Mouse (Mus musculus): ENCODE measurements around the gene Ube2g1.
"Not testable (repeated sequence)": the region's sequence is repeated elsewhere in the genome, so short reads cannot be mapped to it uniquely, and the experiment has no call there.

The Ube2g1 gene

DNA sequence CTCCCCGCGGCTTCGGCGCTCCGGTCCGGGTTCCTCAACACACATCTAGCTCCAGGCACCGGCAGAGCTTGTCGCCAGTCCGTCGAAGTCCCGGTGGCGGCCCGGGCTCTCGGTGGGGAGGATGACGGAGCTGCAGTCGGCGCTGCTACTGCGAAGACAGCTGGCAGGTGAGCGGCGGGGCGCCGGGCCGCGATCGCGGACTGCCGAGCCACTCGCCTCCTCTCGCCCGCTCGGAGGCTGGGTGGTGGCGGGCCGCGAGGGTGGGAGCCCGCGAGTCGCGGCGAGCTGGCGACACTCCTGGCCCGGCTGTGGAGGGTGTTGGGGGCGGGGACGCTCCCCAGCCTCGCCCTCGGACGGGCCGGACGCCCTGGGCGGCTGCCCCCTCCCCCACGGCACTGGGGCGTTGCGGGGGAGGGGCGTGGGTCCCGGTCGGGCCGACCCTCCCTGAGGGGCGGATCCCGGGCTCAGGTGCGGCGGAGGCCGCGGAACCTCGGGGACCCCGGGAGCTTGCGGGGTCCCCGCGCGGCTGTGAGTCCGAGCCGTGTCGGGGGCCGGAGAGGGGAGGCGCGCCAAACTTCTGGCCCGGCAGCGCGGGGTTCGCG is 487 bp downstream of the Ube2g1 start:
- peak; percentile 39 for DNase-seq (ENCODE audit: low read depth, low spot score)

DNA sequence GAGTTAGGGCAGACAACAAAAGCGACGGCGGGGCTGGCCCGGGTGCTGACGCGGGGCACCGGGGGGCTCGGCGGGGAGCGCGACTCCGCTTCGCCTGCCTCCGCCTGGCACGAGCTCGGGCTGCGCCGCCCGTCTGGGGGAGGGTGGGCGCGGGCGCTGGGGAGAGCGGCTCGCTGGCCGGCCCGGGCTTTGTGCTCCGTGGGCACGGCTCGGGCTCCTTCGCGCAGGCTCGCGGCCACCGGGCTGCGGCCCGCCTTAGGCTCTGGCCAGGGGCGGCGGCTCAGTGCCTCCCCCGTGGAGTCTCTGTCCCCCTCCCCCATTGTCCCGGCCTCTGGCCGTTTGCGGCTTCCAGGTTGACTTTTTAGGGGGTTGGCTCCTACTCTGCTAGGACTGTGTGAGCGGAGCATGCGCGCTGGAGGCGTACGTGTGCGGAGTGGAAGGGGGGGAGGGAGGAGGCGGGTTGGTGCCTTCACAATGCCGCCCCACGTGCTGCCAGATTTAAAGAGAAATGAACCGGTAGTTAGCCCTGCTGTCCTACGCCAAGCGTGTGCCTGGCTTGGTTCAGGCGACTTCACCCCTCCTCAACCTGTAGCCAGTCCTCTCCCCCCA is 1.1 kb downstream of the Ube2g1 start:
- DNase-seq (ENCODE audit: low read depth, low spot score) = peak; percentile 81

DNA sequence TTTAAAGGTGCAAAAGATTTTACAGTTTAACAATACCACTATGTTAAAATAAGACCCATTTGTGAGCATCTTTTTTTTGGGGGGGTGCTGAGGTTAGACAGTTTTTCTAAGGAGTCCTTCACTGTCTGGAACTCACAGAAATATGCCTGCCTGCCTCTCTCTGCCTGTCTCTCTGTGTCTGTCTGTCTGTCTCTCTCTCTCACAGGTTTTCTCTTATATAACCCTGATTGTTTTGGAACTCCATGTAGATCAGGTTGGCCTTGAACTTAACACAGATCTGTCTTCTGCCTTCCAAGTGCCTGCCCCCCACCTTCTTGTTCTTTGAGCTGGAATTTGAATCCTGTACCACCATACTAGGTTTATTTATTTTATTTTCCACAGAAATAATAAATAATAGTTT is 2.2 kb downstream of the Ube2g1 start:
- no peak for DNase-seq (ENCODE audit: low read depth, low spot score)

DNA sequence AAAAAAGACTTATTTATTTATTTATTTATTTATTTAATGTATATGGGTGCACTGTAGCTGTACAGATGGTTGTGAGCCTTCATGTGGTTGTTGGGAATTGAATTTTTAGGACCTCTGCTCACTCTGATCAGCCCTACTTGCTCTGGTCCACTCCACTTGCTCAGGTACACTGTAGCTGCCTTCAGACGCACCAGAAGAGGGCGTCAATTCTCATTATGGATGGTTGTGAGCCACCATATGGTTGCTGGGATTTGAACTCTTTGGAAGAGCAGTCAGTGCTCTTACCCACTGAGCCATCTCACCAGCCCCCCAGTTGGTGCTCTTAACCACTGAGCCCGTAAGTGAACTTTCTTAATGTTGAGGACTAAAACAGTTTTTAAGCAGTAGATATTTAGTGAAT is 7.3 kb downstream of the Ube2g1 start:
- DNase-seq (ENCODE audit: low read depth, low spot score) = not testable (repeated sequence)

DNA sequence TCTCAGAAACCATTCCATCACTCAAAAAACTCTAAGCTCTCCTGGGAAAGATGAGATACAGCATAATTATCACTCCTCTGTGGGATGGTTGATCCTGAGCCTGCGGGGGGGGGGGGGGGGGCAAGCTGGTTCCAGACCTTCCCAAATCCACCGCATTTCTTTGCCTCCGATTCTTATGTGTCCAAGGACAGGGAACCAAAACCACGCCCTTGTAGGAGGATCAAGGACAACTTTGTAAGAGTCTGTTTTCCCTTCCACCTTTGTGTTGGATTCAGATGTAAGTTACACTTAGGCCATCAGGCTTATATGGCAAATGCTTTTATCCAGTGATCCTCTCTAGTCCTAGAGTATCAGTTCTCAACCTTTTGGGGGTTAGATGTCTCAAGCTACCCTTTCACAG is 8.8 kb downstream of the Ube2g1 start:
- no peak for DNase-seq (ENCODE audit: low read depth, low spot score)

DNA sequence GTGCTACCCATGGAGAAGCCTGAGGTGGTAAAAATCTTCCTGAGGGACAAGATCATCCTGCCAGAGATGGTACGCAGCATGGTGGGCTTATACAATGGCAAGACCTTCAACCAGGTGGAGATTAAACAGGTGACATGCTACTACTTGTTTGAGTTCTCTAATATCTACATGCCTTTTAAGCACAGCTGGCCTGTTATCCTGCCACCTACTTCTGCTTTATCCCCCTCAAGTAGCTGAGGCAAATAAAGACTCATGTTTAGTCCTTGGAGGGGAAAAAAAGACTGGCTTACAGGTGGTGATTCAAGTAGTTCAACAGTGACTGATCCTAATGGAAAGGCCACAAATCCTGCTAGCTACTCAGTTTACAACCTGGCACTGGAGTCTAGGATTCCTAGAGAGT is 11.4 kb downstream of the Ube2g1 start:
- no peak for DNase-seq (ENCODE audit: low read depth, low spot score)

DNA sequence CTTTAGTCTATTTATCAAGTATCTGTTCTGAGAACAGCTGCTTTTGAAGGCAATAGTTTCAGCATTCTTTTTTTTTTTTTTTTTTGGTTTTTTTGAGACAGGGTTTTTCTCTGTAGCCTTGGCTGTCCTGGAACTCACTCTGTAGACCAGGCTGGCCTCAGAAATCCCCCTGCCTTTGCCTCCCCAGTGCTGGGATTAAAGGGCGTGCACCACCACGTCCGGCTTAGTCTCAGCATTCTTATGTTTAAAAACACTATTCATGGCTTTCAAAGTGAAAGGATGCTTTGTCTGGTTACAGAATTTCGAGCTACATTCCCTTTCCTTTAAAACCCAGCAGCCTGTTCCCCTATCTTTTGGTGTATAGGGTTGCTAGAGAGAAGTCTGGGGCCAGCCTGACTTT is 35.6 kb downstream of the Ube2g1 start:
- DNase-seq (ENCODE audit: low read depth, low spot score) = no peak

DNA sequence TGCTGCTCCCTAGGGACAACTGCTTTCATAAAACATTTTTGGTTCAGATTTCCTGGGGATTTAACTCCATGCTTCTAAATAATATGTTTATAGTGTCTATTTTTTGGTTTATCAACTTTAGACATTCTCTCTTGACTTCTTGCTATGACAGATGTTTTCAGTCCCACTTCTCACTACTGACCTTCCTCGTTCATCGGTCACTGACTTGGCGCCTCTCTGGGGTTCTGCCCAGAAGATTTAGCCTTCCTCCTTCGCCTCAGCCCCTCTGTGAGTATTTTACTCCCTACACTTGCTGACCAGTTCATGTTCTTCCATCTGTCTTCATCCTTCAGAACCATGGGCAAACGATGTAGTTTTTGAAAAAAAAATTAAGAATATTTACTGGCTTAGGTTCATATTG is 38.3 kb downstream of the Ube2g1 start:
- DNase-seq (ENCODE audit: low read depth, low spot score) = no peak

DNA sequence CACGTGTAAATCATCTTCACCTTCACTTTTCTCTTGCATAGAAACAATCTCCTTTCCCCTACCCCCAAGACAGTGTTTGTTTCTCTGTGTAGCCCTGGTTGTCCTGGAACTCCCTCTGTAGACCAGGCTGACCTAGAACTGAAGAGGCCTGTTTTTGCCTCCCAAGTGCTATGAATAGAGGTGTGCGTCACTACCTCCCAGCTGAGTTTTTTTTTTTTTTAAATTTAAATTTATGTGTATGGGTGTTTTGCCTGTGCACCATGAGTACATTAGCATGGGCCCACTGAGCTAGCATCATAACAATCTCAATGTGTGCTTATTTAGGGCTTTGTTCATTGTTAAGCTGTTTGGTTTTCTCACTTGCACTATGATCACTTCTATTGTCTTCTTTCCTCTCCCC is 43.3 kb downstream of the Ube2g1 start:
- no peak for DNase-seq (ENCODE audit: low read depth, low spot score)

DNA sequence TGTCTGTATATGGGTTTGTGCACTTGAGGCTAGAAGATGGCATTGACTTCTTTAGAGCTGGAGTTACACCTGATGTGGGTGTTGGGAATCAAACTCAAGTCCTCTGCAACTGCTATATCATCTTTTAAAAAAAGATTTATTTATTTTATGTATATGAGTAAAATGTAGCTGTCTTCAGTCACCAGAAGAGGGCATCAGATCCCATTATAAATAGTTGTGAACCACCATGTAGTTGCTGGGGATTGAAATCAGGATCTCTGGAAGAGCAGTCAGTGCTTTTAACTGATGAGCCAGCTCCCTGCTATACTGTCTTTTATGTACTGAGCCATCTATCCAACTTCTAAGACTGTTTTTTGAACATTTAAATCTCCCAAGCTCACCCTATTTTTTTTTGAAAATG is 52.8 kb downstream of the Ube2g1 start:
- no peak for DNase-seq (ENCODE audit: low read depth, low spot score)

DNA sequence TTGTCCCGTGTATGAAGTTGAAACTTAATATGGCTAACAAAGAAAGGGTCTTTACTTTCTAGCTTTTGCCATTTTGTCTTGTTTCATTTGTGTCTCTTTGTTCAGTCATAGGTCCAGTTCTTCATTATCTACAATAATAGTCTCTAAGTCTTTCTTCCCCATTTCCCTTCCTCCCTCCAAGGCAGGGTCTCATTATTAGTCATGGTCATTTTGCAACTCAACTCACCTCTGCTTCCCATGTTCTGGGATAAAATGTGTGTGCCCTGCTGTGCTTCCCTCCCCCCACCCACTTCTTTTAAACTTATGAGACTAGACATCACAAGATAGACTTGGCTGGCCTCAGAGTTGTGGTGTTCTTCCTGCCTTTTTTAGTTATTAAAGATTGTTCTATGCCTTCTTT is 53.3 kb downstream of the Ube2g1 start:
- no peak for DNase-seq (ENCODE audit: low read depth, low spot score)

DNA sequence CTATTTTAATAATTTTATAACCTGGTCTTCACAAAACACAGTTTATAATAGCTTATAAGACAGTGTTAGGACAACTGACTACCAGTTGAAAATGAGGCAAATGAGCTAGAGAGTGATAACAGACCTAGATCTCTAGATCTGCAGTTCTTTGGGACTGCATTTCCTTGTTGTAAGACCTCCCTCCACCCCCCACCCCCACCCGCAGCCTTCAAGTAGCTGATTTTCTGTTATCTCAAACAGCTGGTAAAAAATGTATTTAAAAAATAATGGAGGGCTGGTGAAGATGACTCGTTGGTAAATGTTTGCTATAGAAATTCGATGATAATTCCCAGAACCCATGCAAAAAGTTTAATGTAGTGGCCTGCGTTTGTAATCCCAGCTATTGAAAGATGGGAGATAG is 57.6 kb downstream of the Ube2g1 start:
- DNase-seq (ENCODE audit: low read depth, low spot score) = no peak

DNA sequence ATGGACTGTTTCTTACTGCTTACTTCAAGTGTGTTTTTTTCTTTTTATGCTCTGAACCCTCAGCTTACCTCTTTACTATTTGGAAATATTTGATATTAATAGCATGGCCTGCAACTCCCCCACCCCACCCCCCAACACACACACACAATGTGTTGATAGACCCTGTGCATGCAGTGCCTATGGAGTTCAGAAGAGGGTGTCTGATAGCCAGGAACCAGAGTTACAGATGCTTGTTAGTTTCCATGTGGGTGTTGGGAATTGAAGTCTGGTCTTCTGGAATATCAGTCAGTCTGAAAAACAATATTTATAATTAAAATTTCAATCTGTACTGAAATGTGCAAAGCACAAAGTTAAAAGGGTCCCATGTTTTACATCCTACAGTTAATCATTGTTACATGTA is 63.6 kb downstream of the Ube2g1 start:
- DNase-seq (ENCODE audit: low read depth, low spot score) = no peak

DNA sequence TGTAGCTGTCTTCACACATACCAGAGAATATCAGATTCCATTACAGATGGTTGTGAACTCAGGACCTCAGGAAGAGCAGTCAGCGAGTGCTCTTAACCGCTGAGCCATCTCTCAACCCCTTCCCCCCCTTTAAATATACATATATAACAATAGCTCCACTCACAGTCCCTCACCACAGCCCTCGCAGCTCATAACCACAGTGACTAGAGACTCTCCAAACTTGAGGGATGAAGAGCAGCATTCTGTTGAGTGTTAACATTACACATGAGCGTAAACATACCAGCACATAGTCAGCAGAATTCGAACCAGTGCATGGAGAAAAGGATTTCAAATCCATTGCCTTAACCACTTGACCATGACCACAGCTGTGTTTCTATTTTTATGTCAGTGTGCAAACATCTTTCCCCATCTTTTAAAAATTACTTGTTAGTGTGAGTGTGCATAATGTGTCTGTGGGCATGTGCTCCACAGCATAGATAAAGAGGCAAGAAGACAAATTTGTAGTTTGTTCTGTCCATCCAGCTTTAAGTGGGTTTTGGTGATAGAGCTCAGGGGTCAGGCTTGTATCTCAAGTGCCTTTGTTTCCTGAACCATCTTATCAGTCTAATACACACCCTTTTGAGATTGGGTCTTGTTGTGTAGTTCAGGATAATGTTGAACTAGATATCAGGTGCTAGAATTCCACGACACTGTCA is 64.4 kb downstream of the Ube2g1 start:
- no peak for DNase-seq (ENCODE audit: low read depth, low spot score)

DNA sequence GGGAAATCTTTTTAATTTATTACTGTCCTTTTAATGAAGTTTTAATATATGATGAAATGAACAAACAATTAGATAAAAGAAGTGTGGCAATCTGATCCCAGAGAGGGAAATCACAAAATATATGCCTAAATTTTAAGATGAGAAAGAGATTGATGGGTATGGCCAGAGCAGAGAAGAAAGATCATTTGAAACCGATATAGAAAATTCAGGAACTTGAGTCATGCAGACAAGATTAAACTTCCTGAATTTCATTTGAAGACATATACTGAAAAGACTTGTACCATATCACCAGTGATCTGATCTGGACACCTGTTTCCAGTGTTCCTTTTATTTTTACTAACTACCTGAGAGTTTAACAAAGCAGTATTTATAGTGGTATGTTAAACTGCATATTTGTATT is 65.4 kb downstream of the Ube2g1 start:
- DNase-seq (ENCODE audit: low read depth, low spot score) = no peak

DNA sequence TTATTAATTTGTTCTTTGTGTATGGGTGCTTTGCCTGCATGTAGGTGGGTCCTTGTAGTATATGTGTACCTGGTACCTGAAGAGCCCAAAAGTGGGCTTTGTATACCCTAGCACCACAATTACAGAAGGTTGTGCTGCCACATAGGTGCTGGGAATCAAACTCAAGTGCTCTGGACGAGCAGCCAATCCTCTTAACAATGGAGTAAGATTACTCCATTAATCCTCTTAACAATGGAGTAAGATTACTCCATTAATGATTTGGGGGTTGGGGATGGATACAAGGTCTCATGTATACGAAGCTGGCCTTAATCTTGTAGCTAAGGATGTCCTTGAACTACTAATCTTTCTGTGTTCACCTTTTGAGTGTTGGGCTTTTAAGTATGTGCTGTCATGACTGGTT is 68.2 kb downstream of the Ube2g1 start:
- peak; percentile 37 for DNase-seq (ENCODE audit: low read depth, low spot score)

DNA sequence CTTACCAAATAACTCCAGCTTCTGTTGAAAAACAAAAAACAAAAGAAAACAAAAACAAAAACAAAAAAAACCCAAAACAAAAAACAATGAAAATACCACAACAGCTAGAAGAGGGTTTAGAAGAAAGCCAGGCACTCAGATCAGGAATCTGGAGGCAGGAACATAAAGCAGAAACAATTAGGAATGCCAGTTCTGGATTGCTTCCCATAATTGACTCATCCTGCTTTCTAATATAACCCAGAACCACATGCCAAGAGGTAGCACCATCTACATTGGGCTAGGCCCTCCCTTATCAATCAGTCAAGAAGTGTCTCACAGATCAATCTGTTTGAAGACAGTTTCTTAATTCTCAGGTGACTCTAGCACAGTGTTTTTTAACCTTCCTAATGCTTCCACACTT is 73.6 kb downstream of the Ube2g1 start:
- DNase-seq (ENCODE audit: low read depth, low spot score) = no peak

DNA sequence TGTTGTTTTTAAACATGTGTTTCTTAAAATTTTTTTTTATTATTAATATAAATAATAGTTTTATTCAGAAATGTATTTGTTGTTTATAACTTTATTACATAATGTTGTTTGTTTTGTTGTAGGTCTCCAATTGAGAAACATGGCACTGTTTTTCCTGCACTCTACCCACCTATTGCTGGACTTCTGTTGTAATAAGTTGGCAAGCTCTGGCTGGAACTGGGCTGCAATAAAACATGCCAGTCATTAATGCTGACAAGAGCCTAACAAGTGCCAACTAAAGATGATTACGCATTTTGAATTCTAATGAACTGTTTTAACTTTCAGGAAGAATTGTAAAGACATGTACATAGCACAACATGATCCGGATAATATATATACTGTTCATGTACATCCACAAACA is 76.3 kb downstream of the Ube2g1 start:
- no peak for DNase-seq (ENCODE audit: low read depth, low spot score)

DNA sequence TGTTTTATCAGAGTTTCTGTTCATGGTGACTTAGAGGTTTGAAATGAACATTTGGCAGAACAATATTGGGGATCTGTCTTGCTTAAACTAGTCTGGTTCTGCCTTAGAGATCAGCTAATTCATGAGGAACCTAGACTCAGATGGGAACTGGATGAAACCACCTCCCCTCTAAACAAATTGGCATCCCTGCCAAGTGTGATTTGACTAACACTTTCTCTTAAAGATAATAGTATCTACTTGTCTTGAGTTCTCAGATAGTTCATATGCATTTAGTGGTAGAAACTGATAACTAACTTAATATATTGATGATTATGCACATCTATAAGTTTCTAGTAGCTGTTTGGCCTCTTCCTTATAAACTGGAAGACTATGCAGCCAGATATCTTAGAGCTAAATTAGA is 79.6 kb downstream of the Ube2g1 start:
- DNase-seq (ENCODE audit: low read depth, low spot score) = no peak

DNA sequence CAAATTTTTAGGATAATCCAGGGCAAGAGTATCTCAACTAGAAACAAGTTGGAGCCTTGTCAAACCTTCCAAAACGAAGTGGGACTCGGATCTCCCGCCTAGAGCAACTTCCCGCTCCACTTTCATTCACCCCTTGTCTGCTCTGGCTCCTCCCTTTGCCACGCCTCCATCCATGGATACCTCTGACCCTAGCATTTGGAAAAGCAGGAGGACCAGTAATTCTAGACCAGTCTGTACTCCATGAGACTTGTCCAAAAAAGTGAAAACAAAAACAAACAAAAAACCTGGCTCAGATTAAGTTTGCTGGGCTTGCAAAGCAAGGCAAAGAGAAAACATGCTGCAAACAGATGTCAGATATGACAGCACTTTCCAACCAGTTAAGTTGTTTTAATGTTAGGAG is 81.2 kb downstream of the Ube2g1 start:
- no peak for DNase-seq (ENCODE audit: low read depth, low spot score)

DNA sequence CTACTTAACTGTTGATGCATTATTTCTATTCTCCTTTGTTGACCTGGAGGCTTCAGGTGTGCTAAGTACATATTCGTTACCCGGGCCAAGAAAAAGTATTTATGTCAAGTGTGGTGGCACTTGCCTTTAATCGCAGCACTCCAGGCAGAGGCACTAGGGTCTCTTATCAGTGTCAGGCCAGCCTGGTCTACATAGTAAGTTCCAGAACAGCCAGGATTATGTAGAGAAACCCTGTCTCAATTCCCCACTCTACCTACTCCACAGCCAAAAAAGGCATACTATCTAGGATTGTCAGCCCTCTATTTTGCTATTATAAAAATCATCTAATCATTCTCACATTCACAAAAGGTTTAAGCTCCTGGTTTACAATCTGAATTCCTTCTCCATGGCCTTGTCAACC is 82.0 kb downstream of the Ube2g1 start:
- DNase-seq (ENCODE audit: low read depth, low spot score) = no peak

DNA sequence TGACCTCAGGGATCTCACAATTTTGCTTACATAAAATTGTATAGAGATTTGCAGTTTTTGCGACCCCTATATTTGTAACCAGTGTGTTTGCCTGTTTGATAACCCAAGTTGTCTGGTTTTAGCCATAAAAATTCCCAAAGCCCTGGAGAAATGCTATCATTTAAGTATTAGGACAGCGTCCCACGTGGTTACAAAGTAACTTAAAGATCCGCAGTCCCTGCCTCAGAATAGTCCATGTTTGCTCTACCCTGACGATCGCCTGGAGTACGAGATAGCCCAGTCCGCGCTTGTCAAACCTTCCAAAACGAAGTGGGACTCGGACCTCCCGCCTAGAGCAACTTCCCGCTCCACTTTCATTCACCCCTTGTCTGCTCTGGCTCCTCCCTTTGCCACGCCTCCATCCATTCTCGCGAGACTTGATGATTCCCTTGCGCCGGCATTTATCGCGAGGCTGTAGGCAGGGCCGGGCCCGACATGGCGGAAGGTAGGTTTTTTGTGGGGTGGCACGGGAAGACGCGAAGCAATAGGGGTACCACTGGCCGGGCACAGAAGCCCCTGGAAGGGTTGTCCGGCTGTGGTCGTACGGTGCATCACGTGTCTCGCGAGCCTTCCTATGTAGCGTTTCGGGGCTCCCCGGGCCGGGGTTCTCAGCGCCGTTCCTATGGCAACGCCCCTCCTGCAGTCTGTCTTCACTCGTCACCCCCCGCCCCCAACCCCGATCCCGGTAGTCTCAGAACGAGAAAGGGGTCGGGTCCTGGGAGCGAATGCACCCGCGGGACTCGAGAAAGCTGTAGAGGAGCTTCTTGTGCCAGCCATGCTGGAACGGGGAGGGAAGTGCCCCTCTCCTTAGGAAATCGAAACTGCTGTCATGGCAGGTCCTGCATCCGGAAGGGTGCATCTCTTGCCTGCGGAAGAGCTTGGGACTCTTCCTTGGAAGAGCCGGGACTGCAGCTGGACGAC is 82.7 kb downstream of the Ube2g1 start, which contains the start of gene Ankfy1:
Ankfy1 (plus strand) TSS at position 456 of the 960 bp plus-strand sequence.
- DNase-seq (ENCODE audit: low read depth, low spot score) = peak; percentile 95

Data from retina, postnatal 7 days (tissue).